Mouse (Mus musculus) intestine, embryonic 15.5 days (tissue): ENCODE measurements at regions not wholly inside any gene's neighbourhood (a gene's known extent, or its start where the extent isn't known, plus 50 kb on each side); places are given as distances from the start of the nearest gene placed in this dataset.

Experiments used
- ATAC-seq: fragments of 200-750 bp; cut with Nextera tagmentation; 2 replicates; pipeline ENCODE4 v1.8.0; 2017; ENCODE audit warnings: moderate TSS enrichment, moderate library complexity
- H3K27ac ChIP-seq: fragments of 300-500 bp; sonication (generic); 2 replicates; pipeline ENCODE4 v1.5.1; 2015; ENCODE audit warnings: mild to moderate bottlenecking, inconsistent platforms
- H3K27me3 ChIP-seq: fragments of 300-500 bp; sonication (generic); replicated peaks from 2 replicates; pipeline ENCODE4 v1.6.1; 2015; ENCODE audit warnings: inconsistent platforms
- H3K36me3 ChIP-seq: fragments of 300-500 bp; sonication (generic); 2 replicates; pipeline ENCODE4 v1.6.1; 2015; ENCODE audit warnings: inconsistent platforms
- H3K4me1 ChIP-seq: fragments of 300-500 bp; sonication (generic); replicated peaks from 2 replicates; pipeline ENCODE4 v1.6.1; 2015; ENCODE audit warnings: inconsistent platforms
- H3K4me2 ChIP-seq: fragments of 300-500 bp; sonication (generic); replicated peaks from 2 replicates; pipeline ENCODE4 v1.6.1; 2015; ENCODE audit warnings: mild to moderate bottlenecking, inconsistent platforms
- H3K4me3 ChIP-seq: fragments of 300-500 bp; sonication (generic); replicated peaks from 2 replicates; pipeline ENCODE4 v1.5.1; 2015; ENCODE audit warnings: inconsistent platforms
- H3K9ac ChIP-seq: fragments of 300-500 bp; sonication (generic); 2 replicates; pipeline ENCODE4 v1.6.1; 2015; ENCODE audit warnings: inconsistent platforms
- H3K9me3 ChIP-seq: fragments of 300-500 bp; sonication (generic); 2 replicates; pipeline ENCODE4 v1.6.1; 2016; ENCODE audit warnings: inconsistent platforms
- WGBS: fragments of 180-500 bp; shearing (Covaris S2); methylation state at CpG from one replicate; pipeline ENCODE4 v1.1.7; 2015; 5-methylcytosine and 5-hydroxymethylcytosine counted together

- H3K4me2 ChIP-seq, result no peak overlapping the region
- WGBS, result 80% methylated on average over 3 of the region's 3 CpGs
- no peaks in the 10 kb centered on the region for H3K36me3 ChIP-seq
- H3K4me1 ChIP-seq, result no peaks in the 10 kb centered on the region
- H3K9me3 ChIP-seq, result no peaks in the 10 kb centered on the region
- no peaks in the 10 kb centered on the region for H3K27me3 ChIP-seq
- no peak overlapping the region for H3K9ac ChIP-seq
- no peak for ATAC-seq
- H3K27ac ChIP-seq, result no peak overlapping the region
- no peak overlapping the region for H3K4me3 ChIP-seq
Measured at GRCm38 (mm10) chr14:98877956-98878355, 116.2 kb downstream of the Rpl36a-ps1 start.

GRCm38 (mm10) chr14:98873446-98873845 lies 120.7 kb downstream of the Rpl36a-ps1 start:
- ATAC-seq, result no peak
- H3K4me1 ChIP-seq, result no peaks in the 10 kb centered on the region
- H3K4me2 ChIP-seq, result no peak overlapping the region
- 66% methylated on average over 9 of the region's 9 CpGs for WGBS
- no peaks in the 10 kb centered on the region for H3K9me3 ChIP-seq
- no peak overlapping the region for H3K27ac ChIP-seq
- H3K9ac ChIP-seq, result no peak overlapping the region
- H3K36me3 ChIP-seq, result no peaks in the 10 kb centered on the region
- no peaks in the 10 kb centered on the region for H3K27me3 ChIP-seq
- no peak overlapping the region for H3K4me3 ChIP-seq

- no peaks in the 10 kb centered on the region for H3K27me3 ChIP-seq
- H3K36me3 ChIP-seq, result no peaks in the 10 kb centered on the region
- no peaks in the 10 kb centered on the region for H3K9me3 ChIP-seq
- H3K4me2 ChIP-seq, result no peak overlapping the region
- WGBS, result 56% methylated on average over 6 of the region's 6 CpGs
- H3K4me1 ChIP-seq, result no peaks in the 10 kb centered on the region
- no peak overlapping the region for H3K4me3 ChIP-seq
- no peak overlapping the region for H3K9ac ChIP-seq
- ATAC-seq, result no peak
- no peak overlapping the region for H3K27ac ChIP-seq
Measured at GRCm38 (mm10) chr14:98869888-98870287, 124.2 kb downstream of the Rpl36a-ps1 start.

GRCm38 (mm10) chr14:98866880-98867279 lies 127.2 kb downstream of the Rpl36a-ps1 start:
- Histone ChIP-seq H3K36me3 (no peaks in the 10 kb centered on the region), H3K27ac (no peak overlapping the region), H3K27me3 (no peaks in the 10 kb centered on the region), H3K4me3 (no peak overlapping the region), H3K4me2 (no peak overlapping the region), H3K4me1 (no peaks in the 10 kb centered on the region), H3K9me3 (no peaks in the 10 kb centered on the region), H3K9ac (no peak overlapping the region)
- ATAC-seq, result no peak

- no peak for ATAC-seq
- H3K4me3 ChIP-seq, result no peak overlapping the region
- no peak overlapping the region for H3K4me2 ChIP-seq
- H3K36me3 ChIP-seq, result no peaks in the 10 kb centered on the region
- no peak overlapping the region for H3K27ac ChIP-seq
- no peaks in the 10 kb centered on the region for H3K9me3 ChIP-seq
- 66% methylated on average over 6 of the region's 6 CpGs for WGBS
- no peak overlapping the region for H3K9ac ChIP-seq
- H3K27me3 ChIP-seq, result no peaks in the 10 kb centered on the region
- H3K4me1 ChIP-seq, result no peaks in the 10 kb centered on the region
Measured at GRCm38 (mm10) chr14:98864001-98864400, 130.1 kb downstream of the Rpl36a-ps1 start.

GRCm38 (mm10) chr14:98863598-98863997 lies 130.5 kb downstream of the Rpl36a-ps1 start:
- Histone ChIP-seq H3K9ac (no peak overlapping the region), H3K27me3 (no peaks in the 10 kb centered on the region), H3K4me1 (no peaks in the 10 kb centered on the region), H3K27ac (no peak overlapping the region), H3K9me3 (no peaks in the 10 kb centered on the region), H3K4me3 (no peak overlapping the region), H3K36me3 (no peaks in the 10 kb centered on the region), H3K4me2 (no peak overlapping the region)
- 58% methylated on average over 11 of the region's 11 CpGs for WGBS
- ATAC-seq, result no peak

- Histone ChIP-seq H3K4me3 (no peak overlapping the region), H3K27ac (no peak overlapping the region), H3K9me3 (no peaks in the 10 kb centered on the region), H3K4me1 (no peaks in the 10 kb centered on the region), H3K27me3 (no peaks in the 10 kb centered on the region), H3K4me2 (no peak overlapping the region), H3K36me3 (no peaks in the 10 kb centered on the region), H3K9ac (no peak overlapping the region)
- WGBS, result 77% methylated on average over 5 of the region's 5 CpGs
- no peak for ATAC-seq
Measured at GRCm38 (mm10) chr14:98862095-98862735, 131.9 kb downstream of the Rpl36a-ps1 start.

- Histone ChIP-seq H3K36me3 (no peaks in the 10 kb centered on the region), H3K9me3 (no peaks in the 10 kb centered on the region), H3K4me3 (no peak overlapping the region), H3K27me3 (no peaks in the 10 kb centered on the region), H3K4me1 (no peaks in the 10 kb centered on the region), H3K27ac (no peak overlapping the region), H3K4me2 (no peak overlapping the region), H3K9ac (no peak overlapping the region)
- WGBS, result 80% methylated on average over 7 of the region's 7 CpGs
- no peak for ATAC-seq
Measured at GRCm38 (mm10) chr14:98858801-98859200, 135.3 kb downstream of the Rpl36a-ps1 start.

- Histone ChIP-seq H3K9me3 (no peaks in the 10 kb centered on the region), H3K9ac (no peak overlapping the region), H3K4me3 (no peak overlapping the region), H3K27ac (no peak overlapping the region), H3K36me3 (no peaks in the 10 kb centered on the region), H3K4me2 (no peak overlapping the region), H3K4me1 (no peaks in the 10 kb centered on the region), H3K27me3 (no peaks in the 10 kb centered on the region)
- ATAC-seq, result no peak
- 68% methylated on average over 1 of the region's 1 CpGs for WGBS
Measured at GRCm38 (mm10) chr14:98848500-98848899, 145.6 kb downstream of the Rpl36a-ps1 start.

GRCm38 (mm10) chr14:98844221-98844620 lies 149.9 kb downstream of the Rpl36a-ps1 start:
- WGBS, result 73% methylated on average over 2 of the region's 2 CpGs
- Histone ChIP-seq H3K4me3 (no peak overlapping the region), H3K27ac (no peak overlapping the region), H3K4me2 (no peak overlapping the region), H3K27me3 (no peaks in the 10 kb centered on the region), H3K9ac (no peak overlapping the region), H3K4me1 (no peaks in the 10 kb centered on the region), H3K36me3 (no peaks in the 10 kb centered on the region), H3K9me3 (no peaks in the 10 kb centered on the region)
- ATAC-seq, result no peak

GRCm38 (mm10) chr14:98834316-98834715 lies 159.8 kb downstream of the Rpl36a-ps1 start:
- H3K9ac ChIP-seq, result no peak overlapping the region
- no peaks in the 10 kb centered on the region for H3K4me1 ChIP-seq
- H3K4me2 ChIP-seq, result no peak overlapping the region
- H3K4me3 ChIP-seq, result no peak overlapping the region
- ATAC-seq, result no peak
- no peaks in the 10 kb centered on the region for H3K9me3 ChIP-seq
- H3K27me3 ChIP-seq, result no peaks in the 10 kb centered on the region
- 81% methylated on average over 5 of the region's 5 CpGs for WGBS
- no peaks in the 10 kb centered on the region for H3K36me3 ChIP-seq
- no peak overlapping the region for H3K27ac ChIP-seq

- no peaks in the 10 kb centered on the region for H3K36me3 ChIP-seq
- ATAC-seq, result no peak
- 73% methylated on average over 13 of the region's 13 CpGs for WGBS
- H3K27ac ChIP-seq, result no peak overlapping the region
- no peak overlapping the region for H3K4me3 ChIP-seq
- no peak overlapping the region for H3K9ac ChIP-seq
- H3K4me1 ChIP-seq, result no peaks in the 10 kb centered on the region
- H3K27me3 ChIP-seq, result no peaks in the 10 kb centered on the region
- H3K4me2 ChIP-seq, result no peak overlapping the region
- no peaks in the 10 kb centered on the region for H3K9me3 ChIP-seq
Measured at GRCm38 (mm10) chr14:98833230-98833999, 160.7 kb downstream of the Rpl36a-ps1 start.

GRCm38 (mm10) chr14:98832401-98832800 lies 161.7 kb downstream of the Rpl36a-ps1 start:
- no peaks in the 10 kb centered on the region for H3K4me1 ChIP-seq
- H3K27ac ChIP-seq, result no peak overlapping the region
- no peaks in the 10 kb centered on the region for H3K9me3 ChIP-seq
- no peaks in the 10 kb centered on the region for H3K36me3 ChIP-seq
- H3K9ac ChIP-seq, result no peak overlapping the region
- no peaks in the 10 kb centered on the region for H3K27me3 ChIP-seq
- H3K4me2 ChIP-seq, result no peak overlapping the region
- 63% methylated on average over 7 of the region's 7 CpGs for WGBS
- ATAC-seq, result no peak
- no peak overlapping the region for H3K4me3 ChIP-seq
